Mouse (Mus musculus) retina, postnatal 7 days (tissue): ENCODE results near the gene Pde11a.

Source experiments
- DNase-seq: peaks from one replicate; pipeline ENCODE4 v3.0.0-alpha.2; 2012; ENCODE audit warnings: low read depth, low spot score

Pde11a gene

DNA sequence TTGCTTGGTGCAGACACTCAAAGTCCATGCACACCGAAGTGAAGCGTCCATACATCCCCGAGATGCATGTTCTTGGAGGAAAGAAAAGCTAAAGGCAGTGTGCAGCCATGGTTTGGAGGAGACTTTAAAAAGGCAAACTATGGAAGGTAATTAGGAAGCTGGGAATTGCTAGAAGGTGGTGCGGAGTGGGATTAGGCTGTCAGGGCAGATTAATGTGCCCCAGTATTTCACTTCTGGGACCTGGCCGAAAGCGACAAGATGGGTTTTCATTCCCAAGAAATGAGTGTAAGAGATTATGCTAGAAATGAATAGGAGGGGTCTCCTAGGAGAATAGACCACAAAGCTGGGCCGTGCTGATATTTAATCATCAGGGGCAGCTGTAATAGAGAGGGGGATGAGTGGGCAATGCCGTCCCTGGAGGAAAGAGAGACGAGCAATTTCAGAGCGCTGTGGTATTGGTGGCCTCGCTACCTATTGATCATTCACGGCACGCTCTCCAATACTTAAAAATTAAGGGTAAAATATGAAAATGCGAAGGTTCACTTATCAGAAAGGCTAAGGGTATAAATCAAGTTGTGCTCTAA lies 284.7 kb downstream of the Pde11a start:
- DNase-seq: no peak

DNA sequence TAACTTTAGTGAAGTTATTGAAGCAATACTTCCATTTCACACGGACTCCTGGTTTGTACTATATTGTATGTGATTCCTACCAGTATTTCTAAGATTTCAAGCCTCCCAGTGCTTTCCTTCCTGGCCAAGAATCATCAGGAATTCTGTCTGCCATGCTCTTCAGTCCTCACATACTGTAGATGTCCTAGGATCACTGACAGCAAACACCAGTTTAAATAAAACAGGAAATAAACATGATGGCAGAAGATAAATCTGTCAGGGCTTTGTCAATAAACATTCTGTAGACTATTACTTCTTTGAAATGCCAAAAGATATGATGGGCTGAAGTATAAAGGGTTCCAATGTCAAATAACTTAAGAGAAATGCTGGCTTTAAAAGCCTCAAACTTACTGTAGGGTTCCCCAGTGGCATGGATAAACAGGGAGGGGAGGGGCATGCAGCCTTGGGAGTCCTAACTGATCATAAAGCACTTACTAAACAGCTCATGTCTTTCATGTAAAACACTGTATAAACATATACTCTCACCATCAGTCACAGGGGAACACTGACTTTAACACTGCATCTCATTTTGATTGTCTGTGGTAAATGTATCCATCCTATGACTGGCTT lies 285.6 kb downstream of the Pde11a start:
- no peak for DNase-seq

DNA sequence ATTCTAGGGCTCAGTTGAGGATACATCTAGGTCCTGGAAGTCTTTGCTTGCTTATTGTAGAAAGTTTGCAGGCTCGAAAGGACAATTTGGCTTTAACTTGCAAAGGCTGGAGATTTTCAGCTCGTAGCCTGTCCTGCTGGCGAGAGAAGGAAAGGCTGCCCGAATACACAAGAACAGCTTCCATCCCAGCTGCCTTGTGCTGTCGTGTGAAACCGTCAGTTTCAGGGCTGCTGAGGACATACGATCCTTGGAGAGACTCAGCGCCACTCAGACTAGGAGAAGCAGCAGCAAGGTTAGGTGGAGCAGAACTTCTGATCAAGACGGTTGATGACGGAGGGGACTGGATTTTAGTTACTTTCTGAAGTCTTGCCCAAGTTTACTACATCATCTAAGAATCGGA lies 287.2 kb downstream of the Pde11a start:
- no peak for DNase-seq

DNA sequence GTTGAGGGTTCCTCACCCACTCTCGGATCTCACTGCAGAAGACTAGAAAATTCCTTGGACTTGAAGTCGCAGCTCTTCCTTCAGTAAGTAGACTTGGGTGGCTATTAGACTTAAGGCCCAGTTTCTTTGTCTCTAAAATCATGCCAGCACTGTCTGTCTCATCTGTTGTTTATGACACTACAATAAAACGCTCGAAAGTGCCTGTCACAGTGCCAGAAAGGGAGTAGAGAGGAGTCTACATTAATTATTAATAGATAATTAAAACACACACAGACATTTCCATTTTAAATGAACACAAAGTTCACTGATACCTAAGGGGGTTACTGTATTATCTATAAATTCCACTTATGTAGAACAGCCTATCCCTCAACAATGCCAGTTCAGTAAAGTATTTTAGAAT lies 287.7 kb downstream of the Pde11a start:
- no peak for DNase-seq

DNA sequence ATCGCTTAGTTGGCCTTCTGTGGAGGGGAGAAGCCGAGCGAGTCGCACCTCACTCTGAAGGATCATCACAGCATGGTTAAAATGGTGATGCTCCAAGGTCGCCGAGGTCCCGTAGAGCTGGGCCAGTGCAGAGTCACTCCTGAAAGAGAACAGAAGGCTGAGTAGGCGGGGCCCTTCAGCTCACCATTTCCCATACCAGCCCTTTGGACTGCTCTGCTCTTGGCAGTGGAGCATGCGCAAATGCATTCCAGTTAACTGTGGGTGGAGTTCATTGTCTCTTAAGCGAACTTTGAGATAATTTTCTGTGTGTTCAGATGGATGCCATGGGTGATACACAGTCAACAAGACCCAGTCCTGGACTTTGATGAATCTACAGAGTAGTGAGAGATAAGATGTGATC lies 288.5 kb downstream of the Pde11a start:
- DNase-seq: no peak

DNA sequence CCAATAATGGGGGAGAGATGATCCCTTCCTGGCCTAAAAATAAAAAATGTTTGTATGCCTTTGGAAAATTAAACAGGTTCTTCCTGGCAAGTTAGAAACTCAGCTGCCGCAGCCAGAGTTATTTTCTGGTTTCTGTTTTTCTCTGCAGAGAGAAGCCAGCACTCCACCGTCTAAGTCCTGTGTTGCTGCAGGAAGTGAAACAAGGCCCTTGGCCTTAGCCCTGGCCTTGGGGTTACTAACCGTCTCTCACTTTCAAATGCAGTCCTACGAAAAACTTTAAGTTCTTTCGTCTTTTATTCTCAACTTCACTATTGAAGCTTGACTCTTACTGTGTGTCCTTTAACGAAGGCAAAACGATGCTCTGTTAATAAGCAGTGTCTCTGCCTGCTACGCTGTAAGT lies 289.0 kb downstream of the Pde11a start:
- DNase-seq: no peak

DNA sequence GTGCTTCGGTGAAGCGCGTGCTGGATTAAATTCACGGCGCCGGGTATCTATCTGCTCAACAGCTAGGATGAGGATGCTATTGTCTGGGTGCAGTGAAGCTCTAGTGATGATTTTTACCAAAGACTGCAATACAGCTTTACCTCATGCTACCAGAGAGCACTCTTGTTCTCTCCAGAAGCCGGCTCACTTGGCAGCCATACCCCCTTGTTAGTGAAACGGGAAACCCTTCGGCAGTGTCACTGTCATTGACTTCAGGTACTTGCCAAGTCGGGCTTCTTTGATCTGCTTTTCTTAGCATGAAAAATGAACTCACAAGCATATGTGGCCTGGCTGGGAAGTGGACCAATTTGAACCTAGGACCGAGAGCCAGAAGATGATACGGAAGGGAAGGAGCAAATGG lies 290.8 kb downstream of the Pde11a start:
- no peak for DNase-seq

DNA sequence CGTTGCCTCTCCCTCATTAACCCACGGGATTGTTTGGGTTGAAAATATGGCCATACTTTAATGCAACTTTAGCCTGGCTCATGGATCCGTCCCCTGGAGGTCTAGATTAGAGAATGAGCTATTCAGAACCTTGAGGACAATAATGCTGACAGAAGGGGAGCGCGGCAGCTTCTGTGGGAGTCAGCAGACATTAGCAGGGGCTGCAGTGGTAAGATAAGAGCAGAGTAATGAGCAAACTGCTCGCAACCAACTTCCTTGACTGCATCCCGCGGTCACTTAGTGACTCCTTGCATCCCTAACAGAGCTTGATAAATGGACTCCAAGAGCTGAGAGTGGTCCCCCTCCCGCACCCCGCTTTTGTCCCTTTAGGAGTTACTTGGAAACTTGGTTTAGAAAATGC lies 296.4 kb downstream of the Pde11a start:
- DNase-seq: no peak

DNA sequence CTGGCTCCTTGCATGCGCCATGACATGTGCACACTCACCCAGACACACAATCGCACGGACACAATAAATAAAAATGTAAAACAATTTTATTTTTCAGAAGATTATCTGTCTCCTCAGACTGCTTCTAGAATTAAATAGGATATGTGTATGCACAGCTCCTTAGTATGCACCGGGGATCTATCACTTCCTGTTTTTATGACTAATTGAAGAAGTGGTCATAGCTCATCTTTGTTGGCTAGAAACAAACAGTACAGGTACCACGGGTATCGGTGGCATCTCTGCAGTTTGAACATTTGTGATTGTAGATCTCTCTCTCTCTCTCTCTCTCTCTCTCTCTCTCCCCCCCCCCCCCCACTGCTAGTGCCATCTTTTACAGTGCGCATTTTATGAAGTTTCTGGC lies 298.5 kb downstream of the Pde11a start:
- DNase-seq: no peak

DNA sequence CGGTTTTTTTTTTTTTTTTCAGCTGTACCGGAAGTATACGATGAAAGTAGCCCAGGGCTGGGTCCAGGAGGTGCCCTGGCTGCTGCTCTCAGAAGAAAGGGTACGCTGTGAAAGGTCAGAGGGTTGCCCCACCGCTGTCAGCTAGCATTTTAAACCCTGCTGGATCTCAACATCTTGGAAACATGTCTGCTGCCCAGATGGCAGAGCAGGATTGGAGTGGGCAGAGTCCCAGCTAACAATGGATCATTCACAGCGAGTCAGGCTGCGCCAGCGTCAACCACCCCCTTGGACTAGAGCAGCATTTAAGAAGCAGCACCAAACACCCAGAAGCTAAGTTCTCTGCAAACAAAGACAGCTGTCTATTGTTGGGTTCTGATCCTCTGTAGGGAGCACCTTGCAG lies 308.5 kb downstream of the Pde11a start:
- DNase-seq: peak; percentile 14

DNA sequence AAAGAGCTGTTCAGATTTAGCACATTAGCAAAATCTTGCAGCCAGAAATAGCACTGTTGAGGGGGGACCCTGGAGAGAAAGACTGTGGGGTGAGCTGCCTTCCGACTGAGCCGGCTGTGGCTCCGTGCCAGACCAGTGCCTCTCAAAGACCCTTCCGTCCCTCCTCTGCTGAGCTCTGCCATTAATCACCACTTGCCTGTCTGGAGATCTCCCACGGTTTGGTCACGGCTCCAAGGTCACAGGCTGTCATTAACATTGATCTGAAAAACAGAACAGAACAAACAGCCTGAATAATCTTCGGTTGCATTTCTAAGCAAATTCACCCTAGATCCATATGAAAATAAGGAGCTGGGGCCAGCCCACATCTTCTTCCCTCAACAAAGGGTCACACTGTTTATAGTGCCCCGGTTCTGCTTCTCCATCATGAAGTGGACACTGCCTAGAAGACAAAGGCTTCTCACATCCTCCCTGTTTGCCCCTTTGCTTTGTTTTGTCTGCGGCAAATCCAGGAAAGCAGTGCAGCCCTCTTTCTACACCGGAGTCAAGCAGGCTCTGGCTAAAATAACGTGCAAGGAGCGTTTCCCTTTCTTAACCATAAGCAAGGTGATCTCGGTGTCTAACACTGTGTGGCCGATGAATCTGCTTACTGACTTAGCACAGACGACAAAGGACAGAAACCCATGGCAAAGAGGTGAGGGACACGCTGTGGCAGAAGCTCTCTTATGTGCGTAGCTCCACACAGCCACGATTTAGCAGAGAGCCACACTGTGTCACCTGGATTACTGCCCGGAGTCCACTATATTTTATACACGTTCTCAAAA lies 309.3 kb downstream of the Pde11a start:
- DNase-seq: peak; percentile 39

DNA sequence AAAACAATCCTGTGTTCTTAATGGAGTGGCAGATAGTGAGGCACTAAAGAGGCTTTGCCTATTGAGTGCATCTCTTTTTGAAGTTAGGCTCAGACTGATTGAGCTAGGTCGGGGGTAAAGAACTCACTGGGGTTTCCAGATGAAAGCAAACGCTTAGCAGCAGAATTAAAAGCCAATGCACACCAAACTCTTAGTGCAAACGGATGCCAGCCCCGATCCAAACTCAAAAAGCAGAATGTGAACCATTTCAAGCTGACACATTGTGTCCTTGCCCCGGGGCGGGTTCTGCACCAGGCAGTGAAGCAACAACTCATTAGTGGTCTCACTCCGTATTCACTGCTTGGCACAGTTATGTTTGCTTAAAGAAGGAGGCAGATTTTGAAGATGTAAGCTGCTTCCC lies 321.7 kb downstream of the Pde11a start:
- no peak for DNase-seq

DNA sequence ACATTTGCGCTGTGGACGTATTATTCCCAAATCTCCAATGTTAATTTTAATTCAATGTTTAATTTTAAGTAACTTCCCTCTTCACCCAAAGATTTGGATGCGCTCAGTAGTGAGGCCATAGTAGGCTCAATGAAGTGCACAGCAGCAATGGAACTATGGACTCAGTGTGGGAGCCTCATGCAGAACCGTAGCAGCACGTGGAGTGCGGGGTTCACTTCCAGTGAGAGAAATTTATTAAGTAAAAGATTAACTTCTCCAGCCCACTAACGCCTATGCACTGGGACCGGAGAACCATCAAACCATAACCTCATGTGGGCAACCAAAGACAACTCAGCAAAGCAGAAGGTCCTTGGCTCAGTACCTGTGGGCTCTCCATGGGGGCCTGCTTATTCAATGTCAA lies 322.4 kb downstream of the Pde11a start:
- DNase-seq: no peak

DNA sequence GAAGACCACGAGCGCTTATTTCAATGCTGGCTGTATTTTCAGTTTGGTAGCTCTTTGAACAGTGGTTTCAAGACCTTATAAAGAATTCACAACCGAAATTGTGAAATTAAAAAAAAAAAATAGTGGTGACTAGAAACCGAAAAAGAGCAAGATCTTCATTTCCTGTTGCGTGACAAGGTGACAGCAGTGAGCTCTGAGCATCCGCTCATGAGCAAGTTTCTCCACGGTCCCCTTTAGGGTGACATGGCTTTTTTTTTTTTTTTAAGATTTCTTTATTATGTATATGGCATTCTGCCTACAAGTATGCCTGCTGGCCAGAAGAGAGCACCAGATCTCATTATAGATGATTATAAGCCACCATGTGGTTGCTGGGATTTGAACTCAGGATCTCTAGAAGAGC lies 323.1 kb downstream of the Pde11a start:
- DNase-seq: no peak

DNA sequence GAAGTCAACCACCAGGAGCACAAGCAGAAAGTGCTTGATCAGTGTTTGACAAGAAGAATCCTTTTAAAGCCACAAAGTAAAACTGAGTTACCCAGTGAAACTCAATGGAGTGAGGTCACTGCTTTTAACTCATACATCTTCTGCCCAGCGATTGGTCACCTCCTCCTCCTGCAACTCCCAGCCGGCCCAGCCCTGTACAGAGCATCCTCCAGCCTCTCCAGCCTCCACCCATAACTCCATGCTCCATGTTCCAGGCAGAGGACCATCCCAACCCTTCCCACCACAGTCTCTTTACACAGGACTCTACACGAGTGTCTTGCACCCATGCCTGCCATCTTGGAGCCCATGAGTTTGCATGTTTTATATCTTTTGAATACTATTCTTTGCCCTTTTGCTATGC lies 323.9 kb downstream of the Pde11a start:
- no peak for DNase-seq

DNA sequence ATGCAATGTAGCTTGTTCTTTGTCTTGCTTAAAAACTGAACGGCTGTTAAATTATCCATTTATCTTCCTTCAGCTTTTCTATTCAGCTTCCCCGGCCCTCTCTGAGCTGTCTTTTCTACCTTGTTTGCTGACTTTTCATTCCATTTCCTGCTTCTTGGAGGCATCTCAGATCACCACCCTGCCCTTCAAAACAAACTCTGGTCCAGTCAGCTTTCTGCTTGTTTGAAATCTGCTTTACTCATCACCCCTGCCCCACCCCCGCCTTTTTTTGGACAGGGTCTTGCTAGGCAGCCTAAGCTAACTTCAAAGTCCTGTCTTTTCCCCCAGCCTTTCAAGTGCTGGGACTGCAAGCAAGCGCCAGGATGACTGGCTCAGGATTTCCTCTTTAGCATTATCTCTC lies 332.4 kb downstream of the Pde11a start:
- DNase-seq: no peak

DNA sequence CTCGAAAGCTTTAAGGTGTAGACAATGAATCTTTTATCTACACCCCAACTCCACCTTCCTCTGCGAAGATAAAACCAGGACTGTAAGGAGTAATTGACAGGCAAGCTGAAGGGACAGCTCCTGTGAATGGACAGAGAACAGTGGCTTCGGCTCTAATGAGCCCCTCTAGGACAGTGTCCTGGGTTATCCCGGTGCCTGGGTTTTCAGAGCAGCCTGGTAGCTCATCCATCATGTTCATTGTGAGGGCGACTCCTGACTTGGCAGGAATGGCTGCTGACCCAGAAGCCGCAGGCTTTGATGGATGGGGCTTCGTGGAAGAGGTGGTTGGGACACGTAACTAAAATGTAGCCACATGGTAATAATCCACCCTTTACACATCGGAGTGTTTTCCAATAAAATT lies 335.7 kb downstream of the Pde11a start:
- DNase-seq: no peak

DNA sequence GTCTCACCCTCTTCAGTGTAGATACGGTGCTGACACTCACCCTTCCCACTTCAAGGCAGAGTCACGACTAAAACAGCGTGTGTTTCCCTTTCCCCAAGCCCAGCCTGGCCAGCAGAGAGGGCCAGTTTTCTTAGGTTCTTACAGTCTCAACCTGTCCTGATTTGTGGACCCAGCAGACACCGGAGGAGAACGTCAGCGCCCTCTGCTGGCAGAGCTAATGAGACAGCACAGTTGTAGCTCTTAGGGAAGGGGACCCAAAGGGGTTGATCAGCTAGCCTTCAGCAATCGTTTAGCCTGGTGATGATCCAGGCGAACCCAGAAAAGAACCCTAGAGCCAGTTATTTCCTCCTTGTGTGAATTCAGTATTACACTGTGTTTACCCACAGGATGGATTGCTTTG lies 337.2 kb downstream of the Pde11a start:
- DNase-seq: no peak

DNA sequence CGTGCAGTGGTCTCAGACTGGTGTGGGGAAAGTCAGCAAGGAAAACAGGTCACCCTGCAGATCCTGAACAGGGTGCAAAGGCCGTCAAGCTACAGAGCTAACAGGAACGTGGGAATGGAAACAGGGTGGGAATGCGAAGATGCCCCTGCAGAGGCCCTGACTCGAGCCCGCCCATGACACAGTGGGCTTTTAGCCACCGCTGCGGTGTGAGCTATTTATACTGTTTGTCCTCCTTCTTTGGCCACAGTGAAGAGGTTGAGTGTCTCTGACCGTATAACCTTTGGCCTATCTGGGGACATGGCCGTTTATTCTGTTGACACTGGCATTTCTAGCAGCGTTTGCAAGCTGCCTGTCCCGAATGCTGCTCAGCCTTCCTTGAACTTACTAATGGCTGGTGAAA lies 338.9 kb downstream of the Pde11a start:
- DNase-seq: no peak

DNA sequence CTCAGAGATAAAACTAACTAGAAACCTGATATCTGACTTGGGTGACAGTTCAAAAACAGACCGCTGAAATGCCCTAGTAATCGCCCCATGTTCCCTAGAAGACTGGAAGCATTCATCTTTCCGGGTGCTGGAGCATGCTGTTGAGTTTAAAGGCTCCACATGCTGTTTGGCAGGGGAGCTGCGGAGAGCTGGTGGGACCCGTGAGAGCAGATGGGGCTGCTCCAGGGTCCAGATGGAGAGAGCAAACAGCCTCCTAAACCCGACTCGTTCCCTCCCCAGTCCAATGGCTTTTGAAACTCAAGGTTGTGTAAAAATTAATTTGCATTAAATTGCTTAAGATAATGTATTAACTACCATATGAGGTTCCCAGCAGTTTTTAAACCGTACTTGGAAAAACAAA lies 339.9 kb downstream of the Pde11a start:
- DNase-seq: no peak

DNA sequence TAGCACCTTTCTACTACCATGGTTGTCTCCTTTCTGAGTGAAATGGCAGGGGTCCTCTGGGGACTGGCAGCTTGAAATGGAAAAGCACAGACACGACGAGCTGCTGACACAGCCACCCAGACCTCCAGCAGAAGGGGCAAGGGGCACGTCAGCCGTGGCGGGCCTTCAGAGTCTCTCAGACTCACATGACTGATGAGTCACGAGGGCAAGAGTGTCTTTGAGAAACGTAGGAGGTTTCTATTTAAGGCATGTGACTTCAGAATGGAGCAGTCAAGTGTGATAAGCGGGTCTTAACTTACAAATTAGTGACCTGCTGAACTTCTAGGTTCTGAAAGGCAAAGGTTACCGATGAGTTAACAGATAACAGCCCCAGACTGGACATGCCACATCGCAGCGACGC lies 340.8 kb downstream of the Pde11a start:
- DNase-seq: no peak

DNA sequence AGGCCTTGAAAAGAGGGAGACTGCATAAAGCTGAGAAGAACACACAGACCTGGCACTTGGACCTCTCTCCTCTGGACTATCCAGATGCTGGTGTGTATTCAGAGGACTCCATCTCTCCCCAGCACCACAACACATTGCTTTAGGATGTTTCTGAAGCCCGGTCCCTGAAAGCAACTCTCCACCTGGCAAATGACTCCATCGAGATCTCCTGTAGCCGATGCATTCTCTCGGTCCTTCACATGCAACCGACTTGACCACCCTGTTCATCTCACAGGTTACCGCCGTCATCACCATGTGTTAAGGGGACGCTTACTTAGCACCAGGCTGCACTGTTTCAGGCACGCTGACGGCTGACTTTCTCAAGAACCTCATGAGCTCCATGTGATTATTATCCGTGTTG lies 343.7 kb downstream of the Pde11a start:
- DNase-seq: no peak

DNA sequence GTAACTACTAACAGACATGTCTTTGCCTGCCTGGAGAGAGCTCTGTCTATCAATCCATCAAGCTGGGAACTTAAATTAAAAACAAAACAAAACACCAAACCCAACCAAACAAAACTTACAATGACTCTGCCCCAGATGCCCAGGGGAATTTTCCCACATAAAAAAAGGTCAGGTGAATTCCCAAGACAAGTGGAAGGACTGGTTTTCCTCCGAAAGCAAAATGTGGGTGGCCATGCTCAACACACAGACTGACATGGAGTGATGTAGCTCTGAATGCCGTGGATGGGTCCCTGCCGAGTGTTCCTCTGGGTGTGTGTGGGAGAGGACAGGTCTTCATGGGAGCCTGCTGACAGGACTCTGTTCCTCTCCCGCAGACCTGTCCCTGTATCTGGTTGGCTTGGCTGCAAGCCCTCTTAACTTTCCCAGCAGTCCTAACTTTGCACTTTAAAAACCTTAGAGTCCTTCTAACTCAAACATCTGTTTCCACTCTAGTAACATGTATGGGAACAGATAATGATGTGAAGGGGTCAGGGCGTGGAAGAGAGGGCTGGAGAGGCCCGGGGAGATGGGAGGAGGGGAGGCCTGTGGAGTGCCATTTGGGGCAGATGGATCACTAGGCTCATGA lies 346.9 kb downstream of the Pde11a start:
- DNase-seq: no peak
